ENCODE assay signal across 15 mouse cellular contexts in the genomic region with DNA sequence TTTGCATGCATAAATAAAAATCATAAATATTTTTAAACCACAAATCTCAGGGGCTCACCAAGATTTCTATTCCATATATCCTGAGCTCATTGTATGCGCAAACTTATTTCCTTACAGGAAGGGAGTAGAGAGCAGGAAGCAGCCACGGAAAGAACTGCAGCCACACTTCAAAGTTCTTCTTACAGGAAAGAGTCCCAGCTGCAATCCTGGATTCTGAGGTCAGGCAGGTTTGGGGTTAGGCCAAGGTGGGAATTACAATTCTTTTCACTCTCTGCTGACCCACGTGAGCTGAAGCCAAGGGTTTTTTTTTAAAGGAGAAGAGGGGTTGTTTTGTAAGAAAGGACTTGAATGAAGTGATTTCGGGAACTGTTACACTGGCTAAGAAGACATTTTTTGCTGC. TPM values are rescaled to one million over a fixed set of nuclear protein-coding genes. Genes with fewer than 3 reads are reported as not detected.
DNase-seq lines count a peak whose midpoint lies in the region; ATAC-seq and TF ChIP-seq lines count a peak whose summit lies in the region.
"Had no signal": no experiment of that assay in that cellular context is flagged by ENCODE, and none has a peak within 500 bp of the region (broad histone marks: within the 10 kb centered on the region; RNA-seq: fewer than 3 reads in every experiment).

No protein-coding gene starts in this region.

- TF ChIP-seq CTCF in lung, embryonic 14.5 days (IDR thresholded peaks at IDR 0.05; ENCODE audit: low read depth): no peak
- no peak for TF ChIP-seq CTCF in lung, adult 2 months (IDR thresholded peaks at IDR 0.05; ENCODE audit: insufficient read depth, low read length)

- TF ChIP-seq POLR2A in lung, adult 2 months (IDR thresholded peaks at IDR 0.05; ENCODE audit: borderline replicate concordance, extremely low read depth, low read depth, low read length): no peak

- H3K9me3 ChIP-seq in lung, embryonic 14.5 days (ENCODE audit: low read depth, low read length): no peaks in the 10 kb centered on the region
- H3K9me3 ChIP-seq in heart, embryonic 11.5 days (replicated peaks; ENCODE audit: control insufficient read depth, low read length): no peaks in the 10 kb centered on the region
- H3K9me3 ChIP-seq in kidney, embryonic 15.5 days (replicated peaks): no peaks in the 10 kb centered on the region
- H3K9me3 ChIP-seq: forebrain, embryonic 10.5 days; hindbrain, embryonic 15.5 days; megakaryocyte, embryonic 14.5 days had no signal

- H3K36me3 ChIP-seq in lung, embryonic 14.5 days (ENCODE audit: insufficient read depth): no peaks in the 10 kb centered on the region
- H3K36me3 ChIP-seq in heart, embryonic 11.5 days (ENCODE audit: control insufficient read depth, insufficient read depth, low read length): no peaks in the 10 kb centered on the region
- no peaks in the 10 kb centered on the region for H3K36me3 ChIP-seq in kidney, embryonic 15.5 days
- H3K36me3 ChIP-seq: forebrain, embryonic 10.5 days; hindbrain, embryonic 15.5 days had no signal

- peak; percentile 57 for DNase-seq in lung, embryonic 14.5 days
- no peak for DNase-seq in lung, adult 2 months
- DNase-seq in lung, postnatal 25 days (ENCODE audit: low spot score): peak; percentile 43
- DNase-seq in gastrocnemius, postnatal 36 days: no peak
- no peak for DNase-seq in ovary, postnatal 14 days (ENCODE audit: low spot score)
- DNase-seq in left cerebral cortex, adult 8-10 months (ENCODE audit: low spot score in 2 of 2): no peak
- DNase-seq: cerebellum, adult 2 months; gastrocnemius, postnatal 10 days had no signal

- no peak for ATAC-seq in lung, embryonic 14.5 days (ENCODE audit: insufficient read depth)
- no peak for ATAC-seq in heart, embryonic 11.5 days (replicated peaks; ENCODE audit: insufficient number of reproducible peaks, low FRiP score, low TSS enrichment)
- no peak for ATAC-seq in kidney, embryonic 15.5 days (replicated peaks; ENCODE audit: low FRiP score)

- no peak overlapping the region for H3K9ac ChIP-seq in lung, embryonic 14.5 days
- no peak overlapping the region for H3K9ac ChIP-seq in heart, embryonic 11.5 days (ENCODE audit: low read depth, low read length)
- H3K9ac ChIP-seq in kidney, embryonic 15.5 days: no peak overlapping the region
- H3K9ac ChIP-seq: hindbrain, embryonic 15.5 days had no signal

- no peak overlapping the region for H3K4me3 ChIP-seq in lung, embryonic 14.5 days (ENCODE audit: low read depth, low read length)
- H3K4me3 ChIP-seq in lung, adult 2 months (replicated peaks; ENCODE audit: extremely low read depth, low read depth, low read length): no peak overlapping the region
- H3K4me3 ChIP-seq in heart, embryonic 11.5 days (ENCODE audit: low read depth, low read length): no peak overlapping the region
- no peak overlapping the region for H3K4me3 ChIP-seq in kidney, embryonic 15.5 days (replicated peaks)
- H3K4me3 ChIP-seq: forebrain, embryonic 10.5 days; hindbrain, embryonic 15.5 days; left cerebral cortex, adult 2 months had no signal

- H3K4me1 ChIP-seq in lung, embryonic 14.5 days (ENCODE audit: insufficient read depth): no peaks in the 10 kb centered on the region
- peaks cover 5% of the 10 kb centered on the region; the same call in 1 of the 2 replicates for H3K4me1 ChIP-seq in lung, adult 2 months (ENCODE audit: control insufficient read depth, insufficient read depth, low read length)
- H3K4me1 ChIP-seq in heart, embryonic 11.5 days (ENCODE audit: control insufficient read depth, insufficient read depth, low read length): peaks cover 13% of the 10 kb centered on the region
- H3K4me1 ChIP-seq in kidney, embryonic 15.5 days: peaks cover 15% of the 10 kb centered on the region
- H3K4me1 ChIP-seq: hindbrain, embryonic 15.5 days had no signal

- intact Hi-C loops in gastrocnemius, postnatal 36 days (cut with DNase I): no loop called here

- WGBS in lung, embryonic 14.5 days: 25% methylated on average over 4 of the region's 4 CpGs
- WGBS in lung, adult 2 months: 15% methylated on average over 4 of the region's 4 CpGs
- 35% methylated on average over 4 of the region's 4 CpGs for WGBS in heart, embryonic 11.5 days (ENCODE audit: insufficient replicate concordance)
- 35% methylated on average over 4 of the region's 4 CpGs for WGBS in kidney, embryonic 15.5 days

- no peak overlapping the region; the same call in 1 of the 2 replicates for H3K4me2 ChIP-seq in lung, embryonic 14.5 days
- no peak overlapping the region for H3K4me2 ChIP-seq in heart, embryonic 11.5 days
- H3K4me2 ChIP-seq in kidney, embryonic 15.5 days: peak overlapping the region; percentile 31; the same call in 1 of the 2 replicates
- H3K4me2 ChIP-seq: hindbrain, embryonic 15.5 days; liver, embryonic 11.5 days had no signal

- H3K27ac ChIP-seq in lung, embryonic 14.5 days (ENCODE audit: low read depth): 0 out of 2 replicates have a peak overlapping the region, but pooled peaks have one; percentile 2
- H3K27ac ChIP-seq in heart, embryonic 11.5 days (ENCODE audit: low read depth, low read length): peak overlapping the region; percentile 35; the same call in 1 of the 2 replicates
- H3K27ac ChIP-seq in kidney, embryonic 15.5 days: peak overlapping the region; percentile 57
- H3K27ac ChIP-seq: forebrain, embryonic 10.5 days; hindbrain, embryonic 15.5 days; left cerebral cortex, adult 2 months had no signal

- no peaks in the 10 kb centered on the region for H3K27me3 ChIP-seq in lung, embryonic 14.5 days (ENCODE audit: insufficient read depth, low read length)
- H3K27me3 ChIP-seq in heart, embryonic 11.5 days (ENCODE audit: control insufficient read depth, insufficient read depth, low read length): no peaks in the 10 kb centered on the region
- no peaks in the 10 kb centered on the region for H3K27me3 ChIP-seq in kidney, embryonic 15.5 days
- H3K27me3 ChIP-seq: hindbrain, embryonic 15.5 days had no signal

RNA-seq across cellular contexts. Expression of a gene that starts 49.9 kb away (rescaled TPM):
- 0.33 and 0.47 TPM in 2 replicates for polyA plus RNA-seq in lung, embryonic 14.5 days (2014; fragmentation: Nextera tagmentation; extraction: Ambion mirVana)
- polyA plus RNA-seq in lung, adult 2 months (2012; rRNA removed): 0.21 TPM in 1 of 2 replicates, not detected in the other
- polyA plus RNA-seq in heart, embryonic 11.5 days (2014; fragmentation: Nextera tagmentation; extraction: Ambion mirVana): 0.37 and 0.62 TPM in 2 replicates
- 0.93 and 4.7 TPM in 2 replicates for polyA plus RNA-seq in kidney, embryonic 15.5 days (2015; fragmentation: Nextera tagmentation; extraction: Ambion mirVana)
- not detected for total RNA-seq in gastrocnemius, postnatal 36 days (2021)
- 10 to 100 TPM; 22.8 to 26.8 (median 25.4) TPM for total RNA-seq in left cerebral cortex, adult 8-10 months (2022)
- total RNA-seq: gastrocnemius, postnatal 10 days had no signal

Comparison
In these comparisons a context has a peak if more than half of its experiments do, and no peak if none do; other contexts are left out.
1. DNase-seq: peak in lung, embryonic 14.5 days (single experiment) and lung, postnatal 25 days (single experiment); none in lung, adult 2 months (single experiment), gastrocnemius, postnatal 36 days (0 of 2), ovary, postnatal 14 days (single experiment) and left cerebral cortex, adult 8-10 months (0 of 2).
2. H3K27ac ChIP-seq: peak in every context shown above with its lines; median percentile 57 in kidney, embryonic 15.5 days; 35 in heart, embryonic 11.5 days; 2 in lung, embryonic 14.5 days.